Mouse (Mus musculus) midbrain, embryonic 16.5 days (tissue): ENCODE measurements around the gene Pak6. TPM values are rescaled to one million over a fixed set of nuclear protein-coding genes. Genes with fewer than 3 reads are reported as not detected.
"Not testable (repeated sequence)": the region's sequence is repeated elsewhere in the genome, so short reads cannot be mapped to it uniquely, and the experiment has no call there.

Source experiments
- ATAC-seq: fragments of 200-750 bp; cut with Nextera tagmentation; 2 replicates; pipeline ENCODE4 v1.8.0; 2017; ENCODE audit warnings: moderate TSS enrichment
- H3K27ac ChIP-seq: fragments of 300-500 bp; sonication (generic); 2 replicates; pipeline ENCODE4 v1.5.1; 2014; ENCODE audit warnings: mild to moderate bottlenecking, low read length, mixed read lengths
- H3K27me3 ChIP-seq: fragments of 300-500 bp; sonication (generic); 2 replicates; pipeline ENCODE4 v1.6.1; 2014; ENCODE audit warnings: low read depth, low read length, mixed read lengths; ENCODE audit not compliant: control insufficient read depth, insufficient read depth
- H3K36me3 ChIP-seq: fragments of 300-500 bp; sonication (generic); 2 replicates; pipeline ENCODE4 v1.6.1; 2014; ENCODE audit warnings: mild to moderate bottlenecking, low read length, moderate library complexity, mixed read lengths; ENCODE audit not compliant: control insufficient read depth, insufficient read depth
- H3K4me1 ChIP-seq: fragments of 300-500 bp; sonication (generic); 2 replicates; pipeline ENCODE4 v1.6.1; 2014; ENCODE audit warnings: mild to moderate bottlenecking, low read length, mixed read lengths; ENCODE audit not compliant: control insufficient read depth, insufficient read depth
- H3K4me2 ChIP-seq: fragments of 300-500 bp; sonication (generic); 2 replicates; pipeline ENCODE4 v1.6.1; 2014; ENCODE audit warnings: mild to moderate bottlenecking, low read length, mixed read lengths
- H3K4me3 ChIP-seq: fragments of 300-500 bp; sonication (generic); 2 replicates; pipeline ENCODE4 v1.5.1; 2014; ENCODE audit warnings: low read depth, mild to moderate bottlenecking, low read length, moderate library complexity, mixed read lengths
- H3K9ac ChIP-seq: fragments of 300-500 bp; sonication (generic); 2 replicates; pipeline ENCODE4 v1.6.1; 2014; ENCODE audit warnings: low read depth, low read length, mixed read lengths
- H3K9me3 ChIP-seq: fragments of 300-500 bp; sonication (generic); replicated peaks from 2 replicates; pipeline ENCODE4 v1.6.1; 2014; ENCODE audit warnings: mild to moderate bottlenecking, low read length, mixed read lengths; ENCODE audit not compliant: control insufficient read depth, poor library complexity, severe bottlenecking
- WGBS: fragments of 180-500 bp; shearing (Covaris S2); extraction: QIAGEN DNeasy Blood & Tissue Kit; methylation state at CpG from one replicate; pipeline ENCODE4 v1.1.7; 2014; 5-methylcytosine and 5-hydroxymethylcytosine counted together
- polyA plus RNA-seq: library from polyadenylated mRNA; unstranded; fragments of >200 nt; fragmentation: Nextera tagmentation; extraction: Ambion mirVana; gene quantifications from 2 replicates; pipeline ENCODE4 v1.2.1, GENCODE M21; 2015

Gene Pak6
- polyA plus RNA-seq, 1 experiment from 2014 or later: 65.5 TPM

GRCm38 (mm10) chr2:118641147-118641546 lies 22.0 kb upstream of the Pak6 start:
- Histone ChIP-seq H3K4me2 (no peak overlapping the region), H3K27me3 (no peaks in the 10 kb centered on the region), H3K4me1 (no peaks in the 10 kb centered on the region; the same call in 1 of the 2 replicates), H3K27ac (no peak overlapping the region), H3K9ac (no peak overlapping the region), H3K9me3 (no peaks in the 10 kb centered on the region), H3K4me3 (no peak overlapping the region), H3K36me3 (no peaks in the 10 kb centered on the region)
- WGBS: 56% methylated on average over 2 of the region's 2 CpGs
- no peak for ATAC-seq

DNA sequence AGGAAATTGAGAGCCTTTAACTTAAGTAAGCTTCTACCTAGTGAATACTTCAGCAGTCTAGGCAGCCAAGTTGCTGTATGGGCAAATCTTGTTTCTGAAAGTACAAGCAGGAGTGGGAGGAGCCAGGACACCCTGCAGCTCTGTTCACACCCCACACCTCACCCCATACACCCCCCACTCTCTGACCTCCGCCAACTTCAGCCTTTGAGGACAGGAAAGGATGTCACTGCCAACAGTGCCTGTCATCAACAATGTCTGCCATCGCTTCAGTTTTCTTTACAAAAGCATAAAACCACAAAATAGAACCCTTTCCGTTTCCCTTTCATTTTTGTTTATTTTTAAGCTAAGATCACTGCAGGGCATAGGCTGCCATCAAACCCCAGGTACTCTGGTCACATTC lies 20.7 kb upstream of the Pak6 start:
- ATAC-seq: no peak
- H3K27me3 ChIP-seq: no peaks in the 10 kb centered on the region
- WGBS: 89% methylated on average over 3 of the region's 3 CpGs
- H3K9ac ChIP-seq: no peak overlapping the region
- no peak overlapping the region for H3K4me3 ChIP-seq
- no peaks in the 10 kb centered on the region for H3K36me3 ChIP-seq
- H3K27ac ChIP-seq: no peak overlapping the region
- no peak overlapping the region for H3K4me2 ChIP-seq
- H3K9me3 ChIP-seq: no peaks in the 10 kb centered on the region
- no peaks in the 10 kb centered on the region; the same call in 1 of the 2 replicates for H3K4me1 ChIP-seq

GRCm38 (mm10) chr2:118642942-118643341 lies 20.2 kb upstream of the Pak6 start:
- Histone ChIP-seq H3K4me1 (no peaks in the 10 kb centered on the region; the same call in 1 of the 2 replicates), H3K9ac (no peak overlapping the region)
- ATAC-seq: no peak

DNA sequence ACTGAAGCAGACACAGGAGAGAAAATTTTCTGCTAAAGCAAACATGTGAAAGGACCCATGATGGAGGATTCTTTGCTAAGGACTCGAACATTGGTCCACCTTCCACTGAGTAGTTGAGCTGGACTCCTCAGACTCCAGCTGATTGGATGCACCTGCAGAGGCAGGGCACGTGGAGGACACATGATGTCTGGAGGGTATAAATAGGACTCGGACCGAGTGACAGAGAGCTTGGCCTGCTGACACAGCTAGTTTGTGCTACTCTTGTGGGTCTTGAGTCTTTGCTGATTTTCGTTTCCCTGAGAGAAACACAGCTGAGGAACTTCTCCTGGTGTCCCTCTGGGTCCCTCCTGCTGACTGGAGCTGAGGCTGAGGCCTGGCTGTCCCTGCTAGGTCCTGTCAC lies 16.4 kb upstream of the Pak6 start:
- H3K4me3 ChIP-seq: no peak overlapping the region
- no peaks in the 10 kb centered on the region for H3K36me3 ChIP-seq
- no peak for ATAC-seq
- no peaks in the 10 kb centered on the region for H3K27me3 ChIP-seq
- H3K27ac ChIP-seq: no peak overlapping the region
- no peak overlapping the region for H3K4me2 ChIP-seq
- no peak overlapping the region for H3K9ac ChIP-seq
- WGBS: 94% methylated on average over 5 of the region's 5 CpGs
- no peaks in the 10 kb centered on the region for H3K9me3 ChIP-seq
- no peaks in the 10 kb centered on the region for H3K4me1 ChIP-seq

More at GRCm38 (mm10) chr2:118642942-118643341, 20.2 kb upstream of the Pak6 start:
- no peak overlapping the region for H3K4me2 ChIP-seq
- H3K36me3 ChIP-seq: no peaks in the 10 kb centered on the region
- H3K27ac ChIP-seq: no peak overlapping the region
- H3K27me3 ChIP-seq: no peaks in the 10 kb centered on the region
- no peaks in the 10 kb centered on the region for H3K9me3 ChIP-seq
- H3K4me3 ChIP-seq: no peak overlapping the region
- WGBS: 80% methylated on average over 3 of the region's 3 CpGs

DNA sequence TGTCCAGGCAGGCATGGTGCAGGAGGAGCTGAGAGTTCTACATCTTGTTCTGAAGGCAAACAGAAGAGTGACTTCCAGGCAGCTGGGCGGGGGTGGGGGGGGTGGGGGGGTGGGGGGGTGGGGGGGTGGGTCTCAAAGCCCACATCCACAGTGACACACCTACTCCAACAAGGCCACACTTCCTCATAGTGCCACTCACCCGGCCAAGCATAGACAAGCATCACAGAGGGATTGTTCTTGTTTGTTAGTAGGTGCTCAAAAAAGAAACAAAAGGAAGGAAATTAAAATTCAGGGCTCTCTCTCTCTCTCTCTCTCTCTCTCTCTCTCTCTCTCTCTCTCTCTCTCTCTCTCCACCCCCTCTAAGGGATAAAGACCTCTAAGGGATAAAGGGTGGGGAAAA lies 12.4 kb upstream of the Pak6 start:
- ATAC-seq, H3K27me3 ChIP-seq, H3K4me2 ChIP-seq, H3K36me3 ChIP-seq, H3K27ac ChIP-seq, H3K4me1 ChIP-seq, H3K9me3 ChIP-seq, H3K4me3 ChIP-seq, H3K9ac ChIP-seq: not testable (repeated sequence)
- 49% methylated on average over 2 of the region's 2 CpGs for WGBS

DNA sequence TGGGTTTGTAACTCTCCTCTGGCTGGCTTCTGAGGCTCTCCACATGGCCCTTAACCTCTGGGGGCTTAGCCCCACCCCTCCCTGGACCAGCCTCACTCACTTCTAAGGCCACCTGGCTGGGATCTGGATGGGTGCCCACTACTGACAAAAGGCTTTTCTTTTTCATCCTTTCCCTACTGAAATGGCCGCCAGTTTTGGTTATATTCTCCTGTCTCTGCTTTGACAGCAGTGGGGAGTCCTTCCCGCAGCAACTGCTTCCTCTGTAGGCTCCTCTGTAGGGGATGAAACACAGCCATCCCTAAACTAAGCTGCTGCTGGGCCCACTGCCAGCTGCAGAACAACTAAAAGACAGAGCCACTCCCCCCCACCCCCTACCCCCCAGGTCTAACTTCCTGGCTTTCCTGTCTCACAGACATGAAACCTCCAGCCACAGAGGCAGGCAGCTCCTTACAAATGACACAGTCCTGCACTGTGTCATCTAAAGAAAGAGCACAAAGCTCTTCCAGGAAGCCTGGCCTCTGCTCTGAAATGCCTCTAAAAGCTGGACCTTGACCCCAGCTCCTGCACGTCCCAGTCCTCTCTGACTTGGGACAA lies 6.3 kb upstream of the Pak6 start:
- Histone ChIP-seq H3K4me1 (peaks cover 11% of the 10 kb centered on the region), H3K27me3 (no peaks in the 10 kb centered on the region), H3K27ac (peak overlapping the region; percentile 54; the same call in 1 of the 2 replicates), H3K36me3 (no peaks in the 10 kb centered on the region), H3K9ac (no peak overlapping the region), H3K9me3 (no peaks in the 10 kb centered on the region), H3K4me2 (no peak overlapping the region), H3K4me3 (no peak overlapping the region)
- 0 out of 2 replicates have a peak, but pooled peaks have one; percentile 9 for ATAC-seq
- WGBS: 16% methylated on average over 3 of the region's 3 CpGs

- H3K27me3 ChIP-seq: no peaks in the 10 kb centered on the region
- H3K4me3 ChIP-seq: no peak overlapping the region
- no peaks in the 10 kb centered on the region for H3K36me3 ChIP-seq
- H3K9ac ChIP-seq: no peak overlapping the region
- no peak for ATAC-seq
- 43% methylated on average over 4 of the region's 4 CpGs for WGBS
- H3K4me1 ChIP-seq: peaks cover 17% of the 10 kb centered on the region
- H3K9me3 ChIP-seq: no peaks in the 10 kb centered on the region
- no peak overlapping the region for H3K4me2 ChIP-seq
- no peak overlapping the region for H3K27ac ChIP-seq
These were observed 4.6 kb upstream of the Pak6 start for GRCm38 (mm10) chr2:118658457-118658856.

GRCm38 (mm10) chr2:118659077-118659476 lies 4.0 kb upstream of the Pak6 start:
- H3K4me2 ChIP-seq: no peak overlapping the region
- H3K4me3 ChIP-seq: no peak overlapping the region
- no peaks in the 10 kb centered on the region for H3K36me3 ChIP-seq
- H3K27ac ChIP-seq: no peak overlapping the region
- no peaks in the 10 kb centered on the region for H3K9me3 ChIP-seq
- H3K4me1 ChIP-seq: peaks cover 19% of the 10 kb centered on the region
- 77% methylated on average over 1 of the region's 1 CpGs for WGBS
- no peak overlapping the region for H3K9ac ChIP-seq
- ATAC-seq: no peak
- H3K27me3 ChIP-seq: no peaks in the 10 kb centered on the region

GRCm38 (mm10) chr2:118659493-118659892 lies 3.6 kb upstream of the Pak6 start:
- WGBS: 87% methylated on average over 12 of the region's 12 CpGs
- no peak overlapping the region; the same call in 1 of the 2 replicates for H3K9ac ChIP-seq
- no peak overlapping the region; the same call in 1 of the 2 replicates for H3K4me3 ChIP-seq
- peak overlapping the region; percentile 65 for H3K4me2 ChIP-seq
- no peak for ATAC-seq
- peaks cover 23% of the 10 kb centered on the region for H3K4me1 ChIP-seq
- no peak overlapping the region; the same call in none of the 2 replicates for H3K27ac ChIP-seq
- no peaks in the 10 kb centered on the region for H3K9me3 ChIP-seq
- H3K36me3 ChIP-seq: no peaks in the 10 kb centered on the region
- no peaks in the 10 kb centered on the region for H3K27me3 ChIP-seq
